Mouse (Mus musculus): ENCODE results near the gene Rgs11.

The Rgs11 gene

DNA sequence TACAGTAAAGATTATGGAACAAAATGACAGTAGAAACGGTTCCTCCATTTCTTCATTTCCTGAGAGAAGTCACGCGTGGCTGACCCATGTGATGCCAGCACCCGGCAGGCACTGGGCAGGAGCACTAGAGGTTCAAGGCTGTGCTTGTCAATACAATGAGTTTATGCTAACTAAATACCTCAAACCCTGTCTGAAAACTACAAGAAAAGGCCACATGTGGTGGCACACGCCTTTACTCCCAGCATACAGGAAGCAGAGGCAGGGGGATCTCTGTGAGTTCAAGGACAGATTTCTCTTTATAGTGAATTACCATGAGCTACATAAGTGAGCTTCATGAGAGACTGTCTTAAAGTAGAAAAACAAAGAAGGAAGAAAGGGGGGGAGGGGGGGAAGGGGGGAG, 28.4 kb downstream of the Rgs11 start:
- no peak for DNase-seq (ENCODE audit: low spot score)

- DNase-seq (ENCODE audit: low spot score), result no peak
These were observed 30.1 kb downstream of the Rgs11 start for GRCm38 (mm10) chr17:26232863-26233262.

GRCm38 (mm10) chr17:26234386-26234785, 31.6 kb downstream of the Rgs11 start:
- no peak for DNase-seq (ENCODE audit: low spot score)

GRCm38 (mm10) chr17:26235077-26235815, 32.5 kb downstream of the Rgs11 start:
- DNase-seq (ENCODE audit: low spot score), result no peak

DNA sequence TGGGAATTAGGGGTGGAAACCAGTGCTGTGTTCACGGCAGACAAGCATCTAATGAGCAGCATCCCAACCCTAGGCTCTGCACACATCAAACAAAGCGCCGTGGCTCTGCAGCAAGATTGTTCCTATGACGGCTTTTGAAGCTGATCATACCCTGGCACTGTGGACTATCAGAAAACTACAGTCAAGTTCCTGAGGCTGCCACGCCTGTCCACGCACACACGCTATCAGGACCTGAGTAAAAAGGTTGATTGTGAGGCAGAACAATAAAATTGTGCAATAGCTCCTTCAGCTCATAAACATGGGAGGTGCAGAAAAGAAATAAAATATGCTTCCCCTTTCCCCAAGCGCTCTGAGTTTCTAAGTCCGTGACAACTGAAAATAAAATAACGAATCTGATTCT, 34.9 kb downstream of the Rgs11 start:
- DNase-seq (ENCODE audit: low spot score), result no peak

GRCm38 (mm10) chr17:26239551-26239950, 36.8 kb downstream of the Rgs11 start:
- DNase-seq (ENCODE audit: low spot score), result no peak

- DNase-seq (ENCODE audit: low spot score), result no peak
These were observed 37.5 kb downstream of the Rgs11 start for GRCm38 (mm10) chr17:26240120-26240790.

GRCm38 (mm10) chr17:26240990-26241389, 38.2 kb downstream of the Rgs11 start:
- no peak for DNase-seq (ENCODE audit: low spot score)

DNA sequence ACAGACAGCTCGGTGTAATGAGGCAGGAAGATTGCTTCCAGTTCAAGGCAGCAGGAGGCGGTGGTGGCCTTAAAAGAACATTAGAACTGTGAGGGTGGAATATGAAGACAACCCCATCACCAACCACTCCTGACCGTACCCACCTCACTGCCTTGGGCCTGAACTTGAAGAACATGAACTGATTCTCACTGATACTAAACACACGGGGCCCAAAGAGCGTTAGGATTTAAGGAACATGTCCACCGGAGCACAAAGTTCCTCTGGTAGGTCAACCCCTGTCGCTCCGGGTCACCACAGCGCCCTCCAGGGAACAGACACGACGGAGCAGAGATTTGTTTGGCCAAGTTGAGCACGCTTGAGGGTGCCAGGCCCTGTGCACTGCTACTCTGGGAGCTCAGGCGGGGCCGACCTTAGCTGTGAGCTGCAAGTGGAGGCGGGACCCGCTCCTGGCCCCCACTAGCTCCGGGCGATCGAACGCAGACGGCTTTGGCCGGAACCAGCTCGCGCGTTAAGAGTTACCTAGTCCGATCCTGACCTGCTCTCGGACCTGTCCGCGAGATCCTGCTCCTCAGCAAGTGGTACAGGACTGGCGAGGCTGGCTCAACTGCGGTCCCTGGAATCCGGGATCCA, 40.8 kb downstream of the Rgs11 start:
- DNase-seq (ENCODE audit: low spot score), result peak; percentile 60

- peak; percentile 90 for DNase-seq (ENCODE audit: low spot score)
These were observed 41.5 kb downstream of the Rgs11 start, which contains the start of gene Fam234a for GRCm38 (mm10) chr17:26244101-26244841. Gene Fam234a (minus strand): TSS chr17:26244242.

GRCm38 (mm10) chr17:26251886-26252538, 49.3 kb downstream of the Rgs11 start:
- no peak for DNase-seq (ENCODE audit: low spot score)

DNA sequence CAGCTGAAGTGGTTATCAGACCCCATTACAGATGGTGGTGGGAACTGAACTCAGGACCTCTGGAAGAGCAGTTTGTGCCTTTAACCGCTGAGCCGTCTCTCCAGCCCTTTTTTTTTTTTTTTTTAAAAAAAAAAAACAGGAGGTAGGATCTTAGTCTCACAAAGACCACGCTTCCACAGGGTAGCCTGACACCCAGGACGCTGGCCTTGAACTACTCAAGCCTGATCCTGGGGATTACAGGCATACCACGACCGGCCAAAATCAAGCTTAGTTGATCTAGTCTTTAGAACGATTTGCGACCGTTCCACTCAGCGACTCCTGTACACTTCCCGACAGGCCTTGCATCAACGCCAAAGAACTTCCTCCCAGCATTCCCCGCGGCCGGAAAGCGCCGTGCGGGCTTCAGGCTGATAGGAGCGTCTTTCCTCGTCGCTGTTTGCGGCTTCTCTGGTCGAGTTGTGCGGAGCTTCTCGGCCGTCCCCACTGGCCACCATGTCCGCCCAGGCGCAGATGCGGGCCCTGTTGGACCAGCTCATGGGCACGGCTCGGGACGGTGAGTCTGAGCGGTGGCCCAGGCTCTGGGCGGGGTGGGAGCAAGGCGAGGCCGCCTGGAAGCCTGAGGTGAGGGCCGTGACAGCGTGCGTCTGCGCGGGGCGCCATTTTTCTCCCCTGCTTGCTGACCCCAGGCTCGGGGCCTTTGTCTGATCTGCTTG, 49.9 kb downstream of the Rgs11 start, which contains the start of gene Luc7l:
Gene Luc7l (plus strand): TSS at position 358 of the 713 bp plus-strand sequence.
- peak; percentile 84 for DNase-seq (ENCODE audit: low spot score)

GRCm38 (mm10) chr17:26253399-26253798, 50.6 kb downstream of the Rgs11 start:
- DNase-seq (ENCODE audit: low spot score), result no peak

DNA sequence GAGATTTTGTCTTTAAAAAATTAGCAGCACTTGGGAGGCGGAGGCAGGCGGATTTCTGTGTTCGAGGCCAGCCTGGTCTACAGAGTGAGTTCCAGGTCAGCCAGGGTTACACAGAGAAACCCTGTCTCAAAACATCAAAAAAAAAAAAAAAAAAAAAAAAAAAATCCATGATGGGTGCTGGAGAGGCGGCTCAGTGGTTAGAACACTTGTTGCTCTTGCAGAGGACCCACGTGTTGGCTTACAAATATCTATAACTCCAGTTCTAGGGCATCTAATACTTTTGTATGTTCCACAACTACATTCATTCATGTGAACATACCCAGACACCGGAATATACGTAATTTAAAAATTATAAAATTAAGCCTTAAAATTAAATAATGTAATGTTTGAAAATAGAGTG, 52.6 kb downstream of the Rgs11 start:
- no peak for DNase-seq (ENCODE audit: low spot score)

Measured in urinary bladder, postnatal 25 days (tissue).